Mouse (Mus musculus): ENCODE results near the gene Tph1.

GRCm38 (mm10) chr7:46640062-46640461 is 32.3 kb downstream of the Tph1 start:
- TF ChIP-seq POLR2A (IDR thresholded peaks at IDR 0.05; ENCODE audit: insufficient read depth, low read length) = no peak
- no peak for TF ChIP-seq CTCF (IDR thresholded peaks at IDR 0.05; ENCODE audit: low read depth, low read length)
- no peak for TF ChIP-seq EP300 (IDR thresholded peaks at IDR 0.05; ENCODE audit: insufficient read depth, low read depth, low read length)

Data from ES-Bruce4 (cell line).